ENCODE assay signal across 15 mouse cellular contexts in the genomic region with DNA sequence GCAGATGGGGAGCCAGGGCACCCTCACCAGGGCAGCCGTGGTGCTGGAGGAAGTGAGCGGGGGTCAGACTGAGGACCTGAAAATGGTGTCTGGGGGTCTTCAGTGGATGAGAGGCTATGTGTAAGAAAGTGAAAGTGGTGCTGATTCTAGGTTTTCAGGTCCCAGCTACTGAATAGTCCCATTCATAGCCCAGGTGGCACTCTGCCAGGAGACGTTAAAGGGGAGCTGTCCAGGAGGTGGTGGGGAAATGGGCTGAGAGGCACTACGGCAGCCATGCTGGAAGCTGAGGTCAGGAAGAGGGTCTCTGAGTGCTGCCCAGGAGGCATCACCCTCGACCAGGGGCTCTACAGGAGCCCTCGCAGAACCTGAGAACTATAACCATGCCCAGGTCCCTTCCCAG. TPM values are rescaled to one million over a fixed set of nuclear protein-coding genes. Genes with fewer than 3 reads are reported as not detected.
DNase-seq lines count a peak whose midpoint lies in the region; ATAC-seq lines count a peak whose summit lies in the region.
"Had no signal": no experiment of that assay in that cellular context is flagged by ENCODE, and none has a peak within 500 bp of the region (broad histone marks: within the 10 kb centered on the region; RNA-seq: fewer than 3 reads in every experiment).

No protein-coding gene starts in this region.

- no peak overlapping the region for H3K4me3 ChIP-seq in heart, embryonic 15.5 days
- H3K4me3 ChIP-seq in midbrain, embryonic 14.5 days (replicated peaks; ENCODE audit: low read depth, low read length) = no peak overlapping the region
- no peak overlapping the region for H3K4me3 ChIP-seq in midbrain, embryonic 16.5 days (ENCODE audit: low read depth, low read length)
- no peak overlapping the region for H3K4me3 ChIP-seq in forebrain, embryonic 15.5 days
- peak overlapping the region; percentile 10; the same call in 1 of the 2 replicates for H3K4me3 ChIP-seq in limb, embryonic 13.5 days
- H3K4me3 ChIP-seq: left cerebral cortex, adult 2 months; midbrain, embryonic 15.5 days had no signal

- peaks cover 7% of the 10 kb centered on the region; the same call in 1 of the 2 replicates for H3K36me3 ChIP-seq in heart, embryonic 15.5 days
- H3K36me3 ChIP-seq in midbrain, embryonic 14.5 days (ENCODE audit: control insufficient read depth, insufficient read depth, low read length) = peaks cover 25% of the 10 kb centered on the region; the same call in 1 of the 2 replicates
- no peaks in the 10 kb centered on the region; the same call in 1 of the 2 replicates for H3K36me3 ChIP-seq in midbrain, embryonic 16.5 days (ENCODE audit: control insufficient read depth, insufficient read depth, low read length)
- H3K36me3 ChIP-seq in forebrain, embryonic 15.5 days = peaks cover 10% of the 10 kb centered on the region; the same call in 1 of the 2 replicates
- H3K36me3 ChIP-seq in limb, embryonic 13.5 days = peaks cover 43% of the 10 kb centered on the region
- H3K36me3 ChIP-seq: midbrain, embryonic 15.5 days had no signal

- H3K4me1 ChIP-seq in heart, embryonic 15.5 days (replicated peaks) = peaks cover 24% of the 10 kb centered on the region
- peaks cover 2% of the 10 kb centered on the region; the same call in 1 of the 2 replicates for H3K4me1 ChIP-seq in midbrain, embryonic 14.5 days (ENCODE audit: control insufficient read depth, insufficient read depth, low read length)
- H3K4me1 ChIP-seq in midbrain, embryonic 16.5 days (ENCODE audit: control insufficient read depth, insufficient read depth, low read length) = no peaks in the 10 kb centered on the region
- peaks cover 12% of the 10 kb centered on the region for H3K4me1 ChIP-seq in forebrain, embryonic 15.5 days
- H3K4me1 ChIP-seq in limb, embryonic 13.5 days = peaks cover 28% of the 10 kb centered on the region

- peak overlapping the region; percentile 3; the same call in 1 of the 2 replicates for H3K27ac ChIP-seq in heart, embryonic 15.5 days
- H3K27ac ChIP-seq in midbrain, embryonic 14.5 days (replicated peaks; ENCODE audit: low read depth, low read length) = 0 out of 2 replicates have a peak overlapping the region, but pooled peaks have one; percentile 41
- no peak overlapping the region for H3K27ac ChIP-seq in midbrain, embryonic 16.5 days (ENCODE audit: low read length)
- H3K27ac ChIP-seq in forebrain, embryonic 15.5 days (replicated peaks) = 0 out of 2 replicates have a peak overlapping the region, but pooled peaks have one; percentile 33
- H3K27ac ChIP-seq in limb, embryonic 13.5 days = peak overlapping the region; percentile 88
- H3K27ac ChIP-seq: left cerebral cortex, adult 2 months; midbrain, embryonic 15.5 days had no signal

- no peaks in the 10 kb centered on the region for H3K9me3 ChIP-seq in heart, embryonic 15.5 days (replicated peaks)
- H3K9me3 ChIP-seq in midbrain, embryonic 14.5 days (ENCODE audit: control insufficient read depth, low read length) = no peaks in the 10 kb centered on the region
- H3K9me3 ChIP-seq in midbrain, embryonic 16.5 days (replicated peaks; ENCODE audit: control insufficient read depth, low read length, poor library complexity, severe bottlenecking) = no peaks in the 10 kb centered on the region
- no peaks in the 10 kb centered on the region for H3K9me3 ChIP-seq in forebrain, embryonic 15.5 days
- H3K9me3 ChIP-seq in limb, embryonic 13.5 days = no peaks in the 10 kb centered on the region
- H3K9me3 ChIP-seq: midbrain, embryonic 15.5 days had no signal

- DNase-seq in heart, postnatal 36 days = no peak
- DNase-seq in midbrain, embryonic 14.5 days = peak; percentile 61
- DNase-seq in kidney, postnatal 4 days = no peak
- DNase-seq: cerebellum, adult 8-10 months; heart, postnatal 10 days; liver, postnatal 0 days had no signal

- H3K27me3 ChIP-seq in heart, embryonic 15.5 days = no peaks in the 10 kb centered on the region
- H3K27me3 ChIP-seq in midbrain, embryonic 14.5 days (ENCODE audit: control insufficient read depth, insufficient read depth, low read length) = no peaks in the 10 kb centered on the region
- H3K27me3 ChIP-seq in midbrain, embryonic 16.5 days (ENCODE audit: control insufficient read depth, insufficient read depth, low read depth, low read length) = no peaks in the 10 kb centered on the region
- no peaks in the 10 kb centered on the region for H3K27me3 ChIP-seq in forebrain, embryonic 15.5 days
- no peaks in the 10 kb centered on the region for H3K27me3 ChIP-seq in limb, embryonic 13.5 days
- H3K27me3 ChIP-seq: midbrain, embryonic 15.5 days had no signal

- H3K4me2 ChIP-seq in heart, embryonic 15.5 days = no peak overlapping the region
- no peak overlapping the region for H3K4me2 ChIP-seq in midbrain, embryonic 14.5 days (ENCODE audit: low read length)
- H3K4me2 ChIP-seq in midbrain, embryonic 16.5 days (ENCODE audit: low read length) = no peak overlapping the region
- H3K4me2 ChIP-seq in forebrain, embryonic 15.5 days (replicated peaks) = no peak overlapping the region
- H3K4me2 ChIP-seq in limb, embryonic 13.5 days (replicated peaks) = peak overlapping the region; percentile 46
- H3K4me2 ChIP-seq: midbrain, embryonic 15.5 days had no signal

- intact Hi-C loops in heart, postnatal 36 days (cut with DNase I) = no loop called here

- ATAC-seq in heart, embryonic 15.5 days (replicated peaks; ENCODE audit: insufficient number of reproducible peaks, insufficient read depth, low FRiP score, low read depth) = no peak
- ATAC-seq in midbrain, embryonic 14.5 days (ENCODE audit: low FRiP score, low TSS enrichment) = no peak
- no peak for ATAC-seq in midbrain, embryonic 16.5 days
- no peak for ATAC-seq in forebrain, embryonic 15.5 days (replicated peaks)
- ATAC-seq in limb, embryonic 13.5 days (ENCODE audit: low FRiP score, low read depth) = peak; percentile 66; the same call in 1 of the 2 replicates
- ATAC-seq: liver, postnatal 0 days; midbrain, embryonic 15.5 days had no signal

- no peak overlapping the region for H3K9ac ChIP-seq in heart, embryonic 15.5 days
- H3K9ac ChIP-seq in midbrain, embryonic 14.5 days (replicated peaks; ENCODE audit: low read length) = no peak overlapping the region
- no peak overlapping the region for H3K9ac ChIP-seq in midbrain, embryonic 16.5 days (ENCODE audit: low read depth, low read length)
- no peak overlapping the region for H3K9ac ChIP-seq in forebrain, embryonic 15.5 days (replicated peaks)
- H3K9ac ChIP-seq in limb, embryonic 13.5 days = 0 out of 2 replicates have a peak overlapping the region, but pooled peaks have one; percentile 13
- H3K9ac ChIP-seq: liver, postnatal 0 days; midbrain, embryonic 15.5 days had no signal

- 58% methylated on average over 6 of the region's 6 CpGs for WGBS in heart, embryonic 15.5 days
- 82% methylated on average over 6 of the region's 6 CpGs for WGBS in midbrain, embryonic 14.5 days
- 77% methylated on average over 6 of the region's 6 CpGs for WGBS in midbrain, embryonic 16.5 days
- 49% methylated on average over 6 of the region's 6 CpGs for WGBS in forebrain, embryonic 15.5 days
- whole genome bisulfite sequencing in limb, embryonic 13.5 days = 58% methylated on average over 6 of the region's 6 CpGs

RNA-seq across cellular contexts. Expression of a gene that starts 15.5 kb away (rescaled TPM):
- polyA plus RNA-seq in heart, embryonic 15.5 days (2015; fragmentation: Nextera tagmentation; extraction: Ambion mirVana) = 6.9 and 7.1 TPM in 2 replicates
- total RNA-seq in heart, postnatal 36 days (2021) = 100 to 1,000 TPM; 103 to 112 TPM
- 5.1 and 8.4 TPM in 2 replicates for polyA plus RNA-seq in midbrain, embryonic 14.5 days (2014; fragmentation: Nextera tagmentation; extraction: Ambion mirVana)
- 7.9 and 8.4 TPM in 2 replicates for polyA plus RNA-seq in midbrain, embryonic 16.5 days (2015; fragmentation: Nextera tagmentation; extraction: Ambion mirVana)
- 7.6 TPM in 2 replicates for polyA plus RNA-seq in forebrain, embryonic 15.5 days (2015; fragmentation: Nextera tagmentation; extraction: Ambion mirVana)
- polyA plus RNA-seq in limb, embryonic 13.5 days (2015; fragmentation: Nextera tagmentation; extraction: Ambion mirVana) = 7.9 and 8.7 TPM in 2 replicates

RNA-seq across cellular contexts. Expression of a gene that starts 25.6 kb away (rescaled TPM):
- polyA plus RNA-seq in heart, embryonic 15.5 days (2015; fragmentation: Nextera tagmentation; extraction: Ambion mirVana) = 0.76 and 0.96 TPM in 2 replicates
- total RNA-seq in heart, postnatal 36 days (2021) = 100 to 1,000 TPM; 160 to 170 TPM
- 0.11 TPM in 1 of 2 replicates, not detected in the other for polyA plus RNA-seq in midbrain, embryonic 14.5 days (2014; fragmentation: Nextera tagmentation; extraction: Ambion mirVana)
- polyA plus RNA-seq in midbrain, embryonic 16.5 days (2015; fragmentation: Nextera tagmentation; extraction: Ambion mirVana) = 0.27 and 0.45 TPM in 2 replicates
- polyA plus RNA-seq in forebrain, embryonic 15.5 days (2015; fragmentation: Nextera tagmentation; extraction: Ambion mirVana) = 0.06 and 0.14 TPM in 2 replicates
- not detected in 2 replicates for polyA plus RNA-seq in limb, embryonic 13.5 days (2015; fragmentation: Nextera tagmentation; extraction: Ambion mirVana)
- polyA plus RNA-seq: embryonic facial prominence, embryonic 11.5 days; kidney, embryonic 14.5 days had no signal

RNA-seq across cellular contexts. Expression of a gene that starts 30.8 kb away (rescaled TPM):
- 1.0 and 1.2 TPM in 2 replicates for polyA plus RNA-seq in heart, embryonic 15.5 days (2015; fragmentation: Nextera tagmentation; extraction: Ambion mirVana)
- total RNA-seq in heart, postnatal 36 days (2021) = 10 to 100 TPM; 26.1 to 29.2 TPM
- polyA plus RNA-seq in midbrain, embryonic 14.5 days (2014; fragmentation: Nextera tagmentation; extraction: Ambion mirVana) = 0.08 and 0.16 TPM in 2 replicates
- 0.14 and 0.43 TPM in 2 replicates for polyA plus RNA-seq in midbrain, embryonic 16.5 days (2015; fragmentation: Nextera tagmentation; extraction: Ambion mirVana)
- polyA plus RNA-seq in forebrain, embryonic 15.5 days (2015; fragmentation: Nextera tagmentation; extraction: Ambion mirVana) = 0.17 TPM in 2 replicates
- polyA plus RNA-seq in limb, embryonic 13.5 days (2015; fragmentation: Nextera tagmentation; extraction: Ambion mirVana) = 0.38 and 0.66 TPM in 2 replicates

RNA-seq across cellular contexts. Expression of a gene that starts 36.2 kb away (rescaled TPM):
- 0.27 TPM in 1 of 2 replicates, not detected in the other for polyA plus RNA-seq in heart, embryonic 15.5 days (2015; fragmentation: Nextera tagmentation; extraction: Ambion mirVana)
- under 1 TPM in 1 of 2 experiments, not detected in 1; 1.00 TPM for total RNA-seq in heart, postnatal 36 days (2021)
- not detected in 2 replicates for polyA plus RNA-seq in midbrain, embryonic 14.5 days (2014; fragmentation: Nextera tagmentation; extraction: Ambion mirVana)
- polyA plus RNA-seq in midbrain, embryonic 16.5 days (2015; fragmentation: Nextera tagmentation; extraction: Ambion mirVana) = 1.7 TPM in 1 of 2 replicates, not detected in the other
- polyA plus RNA-seq in forebrain, embryonic 15.5 days (2015; fragmentation: Nextera tagmentation; extraction: Ambion mirVana) = not detected in 2 replicates
- polyA plus RNA-seq in limb, embryonic 13.5 days (2015; fragmentation: Nextera tagmentation; extraction: Ambion mirVana) = 1.3 TPM in 1 of 2 replicates, not detected in the other
- total RNA-seq: adrenal gland, postnatal 4 days had no signal
- polyA plus RNA-seq: kidney, embryonic 14.5 days; liver, postnatal 0 days had no signal

RNA-seq across cellular contexts. Expression of a gene that starts 43.3 kb away (rescaled TPM):
- polyA plus RNA-seq in heart, embryonic 15.5 days (2015; fragmentation: Nextera tagmentation; extraction: Ambion mirVana) = 48.4 and 59.1 TPM in 2 replicates
- total RNA-seq in heart, postnatal 36 days (2021) = 100 to 1,000 TPM; 231 to 294 TPM
- polyA plus RNA-seq in midbrain, embryonic 14.5 days (2014; fragmentation: Nextera tagmentation; extraction: Ambion mirVana) = 32.6 and 34.2 TPM in 2 replicates
- polyA plus RNA-seq in midbrain, embryonic 16.5 days (2015; fragmentation: Nextera tagmentation; extraction: Ambion mirVana) = 35.6 and 37.8 TPM in 2 replicates
- polyA plus RNA-seq in forebrain, embryonic 15.5 days (2015; fragmentation: Nextera tagmentation; extraction: Ambion mirVana) = 17.4 and 22.6 TPM in 2 replicates
- polyA plus RNA-seq in limb, embryonic 13.5 days (2015; fragmentation: Nextera tagmentation; extraction: Ambion mirVana) = 62.4 and 67.7 TPM in 2 replicates
